Mouse (Mus musculus) neural tube, embryonic 15.5 days (tissue): Measurements from ENCODE around the gene Cd47. TPM values are rescaled to one million over a fixed set of nuclear protein-coding genes. Genes with fewer than 3 reads are reported as not detected.

Experiments used
- ATAC-seq: fragments of 200-750 bp; cut with Nextera tagmentation; 2 replicates; pipeline ENCODE4 v1.8.0; 2017; ENCODE audit warnings: mild to moderate bottlenecking, moderate TSS enrichment, moderate library complexity; ENCODE audit not compliant: low FRiP score
- H3K27ac ChIP-seq: fragments of 300-500 bp; sonication (generic); replicated peaks from 2 replicates; pipeline ENCODE4 v1.5.1; 2015; ENCODE audit warnings: mild to moderate bottlenecking, inconsistent platforms
- H3K27me3 ChIP-seq: fragments of 300-500 bp; sonication (generic); replicated peaks from 2 replicates; pipeline ENCODE4 v1.6.1; 2015; ENCODE audit warnings: inconsistent platforms
- H3K36me3 ChIP-seq: fragments of 300-500 bp; sonication (generic); 2 replicates; pipeline ENCODE4 v1.6.1; 2015; ENCODE audit warnings: inconsistent platforms
- H3K4me1 ChIP-seq: fragments of 300-500 bp; sonication (generic); 2 replicates; pipeline ENCODE4 v1.6.1; 2015; ENCODE audit warnings: inconsistent platforms
- H3K4me2 ChIP-seq: fragments of 300-500 bp; sonication (generic); 2 replicates; pipeline ENCODE4 v1.6.1; 2015; ENCODE audit warnings: inconsistent platforms, mild to moderate bottlenecking, moderate library complexity
- H3K4me3 ChIP-seq: fragments of 300-500 bp; sonication (generic); replicated peaks from 2 replicates; pipeline ENCODE4 v1.5.1; 2015; ENCODE audit warnings: mild to moderate bottlenecking, inconsistent platforms
- H3K9ac ChIP-seq: fragments of 300-500 bp; sonication (generic); replicated peaks from 2 replicates; pipeline ENCODE4 v1.6.1; 2015; ENCODE audit warnings: mild to moderate bottlenecking, inconsistent platforms
- H3K9me3 ChIP-seq: fragments of 300-500 bp; sonication (generic); replicated peaks from 2 replicates; pipeline ENCODE4 v1.6.1; 2016; ENCODE audit warnings: inconsistent platforms
- WGBS: fragments of 180-500 bp; shearing (Covaris S2); methylation state at CpG from one replicate; pipeline ENCODE4 v1.1.7; 2015; ENCODE audit warnings: mixed read lengths; 5-methylcytosine and 5-hydroxymethylcytosine counted together
- polyA plus RNA-seq: library from polyadenylated mRNA; unstranded; fragments of >200 nt; fragmentation: Nextera tagmentation; extraction: Ambion mirVana; gene quantifications from 2 replicates; pipeline ENCODE4 v1.2.1, GENCODE M21; 2015

Gene Cd47
- polyA plus RNA-seq, 1 experiment from 2014 or later = 153 TPM

DNA sequence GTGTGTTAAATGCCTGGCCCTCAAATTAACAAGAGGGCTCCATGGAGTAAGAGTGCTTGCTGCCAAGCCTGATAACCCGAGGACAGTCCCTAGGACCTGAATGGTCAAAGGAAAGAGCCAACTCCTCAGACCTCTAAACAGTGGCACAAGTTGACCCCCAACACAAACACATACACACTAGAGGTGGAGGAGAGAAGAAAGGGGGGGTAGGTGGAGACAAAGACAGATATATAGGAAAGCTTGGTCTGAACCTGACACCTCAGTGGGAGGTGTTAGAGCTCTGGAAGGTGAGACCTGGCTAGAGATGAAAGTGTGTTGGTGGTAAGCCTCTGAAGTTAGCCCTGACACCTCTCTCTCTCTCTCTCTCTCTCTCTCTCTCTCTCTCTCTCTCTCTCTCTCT is 27.8 kb upstream of the Cd47 start:
- Histone ChIP-seq H3K4me1 (no peaks in the 10 kb centered on the region), H3K9me3 (no peaks in the 10 kb centered on the region), H3K4me3 (no peak overlapping the region), H3K4me2 (no peak overlapping the region), H3K9ac (no peak overlapping the region), H3K27ac (no peak overlapping the region), H3K27me3 (no peaks in the 10 kb centered on the region), H3K36me3 (no peaks in the 10 kb centered on the region)
- WGBS = 71% methylated on average over 1 of the region's 1 CpGs
- ATAC-seq = no peak

DNA sequence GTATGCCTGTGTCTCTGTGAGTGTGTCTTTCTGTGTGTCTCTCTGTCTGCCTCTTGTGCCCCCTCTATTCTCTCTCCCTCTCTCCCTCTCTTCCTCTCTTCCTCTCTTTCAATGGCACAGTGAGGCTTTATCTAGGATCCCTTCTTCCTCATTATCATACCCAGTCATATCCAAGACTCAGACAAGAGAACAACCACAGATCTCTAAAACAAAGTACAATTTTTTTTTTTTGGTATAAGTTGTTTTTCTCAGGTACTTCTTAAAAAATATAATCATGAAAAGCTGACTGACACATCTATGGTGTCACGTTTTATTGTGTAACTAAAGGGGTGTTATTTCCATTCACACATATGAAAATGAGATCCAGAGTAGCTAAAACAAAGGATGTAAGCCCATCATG is 27.3 kb upstream of the Cd47 start:
- no peak for ATAC-seq
- no peak overlapping the region for H3K27ac ChIP-seq
- WGBS = 92% methylated on average over 1 of the region's 1 CpGs
- no peaks in the 10 kb centered on the region for H3K9me3 ChIP-seq
- no peaks in the 10 kb centered on the region for H3K36me3 ChIP-seq
- H3K4me1 ChIP-seq = no peaks in the 10 kb centered on the region
- no peak overlapping the region for H3K9ac ChIP-seq
- H3K4me2 ChIP-seq = no peak overlapping the region
- H3K27me3 ChIP-seq = no peaks in the 10 kb centered on the region
- H3K4me3 ChIP-seq = no peak overlapping the region

- Histone ChIP-seq H3K27me3 (no peaks in the 10 kb centered on the region), H3K4me2 (no peak overlapping the region), H3K36me3 (no peaks in the 10 kb centered on the region), H3K9me3 (no peaks in the 10 kb centered on the region), H3K27ac (no peak overlapping the region), H3K9ac (no peak overlapping the region), H3K4me1 (no peaks in the 10 kb centered on the region), H3K4me3 (no peak overlapping the region)
- ATAC-seq = no peak
- WGBS = 82% methylated on average over 18 of the region's 18 CpGs
Observed at GRCm38 (mm10) chr16:49774059-49775001, 26.0 kb upstream of the Cd47 start.

- Histone ChIP-seq H3K4me2 (no peak overlapping the region), H3K9me3 (no peaks in the 10 kb centered on the region), H3K9ac (no peak overlapping the region), H3K27me3 (no peaks in the 10 kb centered on the region), H3K4me1 (no peaks in the 10 kb centered on the region), H3K4me3 (no peak overlapping the region), H3K27ac (no peak overlapping the region), H3K36me3 (no peaks in the 10 kb centered on the region)
- WGBS = 84% methylated on average over 22 of the region's 22 CpGs
- ATAC-seq = no peak
Observed at GRCm38 (mm10) chr16:49775002-49775966, 25.0 kb upstream of the Cd47 start.

GRCm38 (mm10) chr16:49776981-49777380 is 23.4 kb upstream of the Cd47 start:
- H3K4me1 ChIP-seq = no peaks in the 10 kb centered on the region
- H3K4me2 ChIP-seq = no peak overlapping the region
- no peaks in the 10 kb centered on the region for H3K9me3 ChIP-seq
- WGBS = 84% methylated on average over 7 of the region's 7 CpGs
- H3K27ac ChIP-seq = no peak overlapping the region
- no peaks in the 10 kb centered on the region for H3K27me3 ChIP-seq
- no peak overlapping the region for H3K9ac ChIP-seq
- H3K4me3 ChIP-seq = no peak overlapping the region
- H3K36me3 ChIP-seq = no peaks in the 10 kb centered on the region
- no peak for ATAC-seq

- H3K4me1 ChIP-seq = no peaks in the 10 kb centered on the region
- no peak overlapping the region for H3K9ac ChIP-seq
- no peaks in the 10 kb centered on the region for H3K36me3 ChIP-seq
- ATAC-seq = no peak
- H3K9me3 ChIP-seq = no peaks in the 10 kb centered on the region
- no peak overlapping the region for H3K27ac ChIP-seq
- H3K4me3 ChIP-seq = no peak overlapping the region
- WGBS = 92% methylated on average over 5 of the region's 5 CpGs
- no peak overlapping the region for H3K4me2 ChIP-seq
- H3K27me3 ChIP-seq = no peaks in the 10 kb centered on the region
Observed at GRCm38 (mm10) chr16:49781556-49782156, 18.7 kb upstream of the Cd47 start.

DNA sequence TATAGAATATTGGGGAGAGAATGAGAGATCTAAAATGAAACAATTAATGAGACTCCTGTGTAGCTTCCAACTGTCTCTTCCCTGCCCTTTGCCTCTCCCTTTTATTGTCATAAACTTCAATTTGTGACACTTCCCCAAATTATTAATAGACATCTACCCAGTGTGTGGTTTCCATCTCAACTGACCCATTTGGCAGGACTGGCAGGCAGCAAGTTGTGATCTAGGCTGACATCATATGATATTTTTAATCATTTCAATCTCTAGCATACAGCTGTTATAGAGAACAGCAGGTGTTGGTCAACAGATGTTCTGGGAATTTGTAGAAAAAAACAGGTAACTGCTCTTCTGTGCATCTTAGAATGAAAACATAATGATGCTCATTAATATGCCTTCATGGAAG is 17.0 kb upstream of the Cd47 start:
- ATAC-seq = no peak
- no peaks in the 10 kb centered on the region for H3K27me3 ChIP-seq
- H3K27ac ChIP-seq = no peak overlapping the region
- no peaks in the 10 kb centered on the region for H3K36me3 ChIP-seq
- no peak overlapping the region for H3K4me2 ChIP-seq
- H3K4me1 ChIP-seq = no peaks in the 10 kb centered on the region
- H3K9ac ChIP-seq = no peak overlapping the region
- no peak overlapping the region for H3K4me3 ChIP-seq
- no peaks in the 10 kb centered on the region for H3K9me3 ChIP-seq

DNA sequence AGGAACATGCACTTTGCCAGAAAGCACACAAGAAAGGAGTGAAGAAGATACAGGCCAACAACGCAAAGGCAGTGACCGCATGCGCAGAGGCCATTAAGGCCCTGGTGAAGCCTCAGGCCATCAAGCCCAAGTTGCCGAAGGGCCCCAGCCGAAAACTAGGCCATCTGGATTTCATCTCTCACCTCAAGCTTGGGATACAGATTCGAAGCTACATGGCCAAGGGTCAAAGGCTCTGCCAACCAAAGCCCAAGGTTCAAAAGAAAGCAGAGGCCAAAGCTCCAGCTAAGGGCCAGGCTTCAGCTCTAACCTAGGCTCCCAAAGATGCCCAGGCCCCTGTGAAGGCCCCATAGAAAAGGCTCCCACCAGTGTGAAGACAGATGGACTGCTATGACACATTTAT is 14.2 kb upstream of the Cd47 start:
- H3K9ac ChIP-seq = no peak overlapping the region
- H3K4me2 ChIP-seq = no peak overlapping the region
- H3K27ac ChIP-seq = no peak overlapping the region
- H3K36me3 ChIP-seq = no peaks in the 10 kb centered on the region
- no peaks in the 10 kb centered on the region for H3K9me3 ChIP-seq
- H3K4me1 ChIP-seq = no peaks in the 10 kb centered on the region
- H3K27me3 ChIP-seq = no peaks in the 10 kb centered on the region
- 95% methylated on average over 6 of the region's 6 CpGs for WGBS
- ATAC-seq = no peak
- H3K4me3 ChIP-seq = no peak overlapping the region

GRCm38 (mm10) chr16:49787714-49788113 is 12.6 kb upstream of the Cd47 start:
- Histone ChIP-seq H3K27me3 (no peaks in the 10 kb centered on the region), H3K27ac (no peak overlapping the region), H3K4me3 (no peak overlapping the region), H3K36me3 (no peaks in the 10 kb centered on the region), H3K9me3 (no peaks in the 10 kb centered on the region), H3K9ac (no peak overlapping the region), H3K4me2 (no peak overlapping the region), H3K4me1 (no peaks in the 10 kb centered on the region)
- 95% methylated on average over 5 of the region's 5 CpGs for WGBS
- ATAC-seq = no peak

GRCm38 (mm10) chr16:49790575-49791465 is 9.5 kb upstream of the Cd47 start:
- no peak overlapping the region for H3K4me3 ChIP-seq
- WGBS = 87% methylated on average over 9 of the region's 9 CpGs
- no peaks in the 10 kb centered on the region for H3K4me1 ChIP-seq
- no peaks in the 10 kb centered on the region for H3K9me3 ChIP-seq
- no peak overlapping the region for H3K4me2 ChIP-seq
- H3K36me3 ChIP-seq = no peaks in the 10 kb centered on the region
- no peaks in the 10 kb centered on the region for H3K27me3 ChIP-seq
- H3K27ac ChIP-seq = no peak overlapping the region
- no peak for ATAC-seq
- no peak overlapping the region for H3K9ac ChIP-seq

- H3K36me3 ChIP-seq = no peaks in the 10 kb centered on the region
- ATAC-seq = no peak
- H3K27me3 ChIP-seq = no peaks in the 10 kb centered on the region
- H3K4me1 ChIP-seq = no peaks in the 10 kb centered on the region
- H3K4me2 ChIP-seq = no peak overlapping the region
- H3K9ac ChIP-seq = no peak overlapping the region
- 83% methylated on average over 9 of the region's 9 CpGs for WGBS
- H3K4me3 ChIP-seq = no peak overlapping the region
- no peak overlapping the region for H3K27ac ChIP-seq
- no peaks in the 10 kb centered on the region for H3K9me3 ChIP-seq
Observed at GRCm38 (mm10) chr16:49792446-49792878, 7.9 kb upstream of the Cd47 start.
